Mouse (Mus musculus) lung, embryonic 16.5 days (tissue): ENCODE results near the gene Gm4969. TPM values are rescaled to one million over a fixed set of nuclear protein-coding genes. Genes with fewer than 3 reads are reported as not detected.
A peak's percentile ranks its signal among the peaks of the same experiment; 100 is the strongest.
"Not testable (repeated sequence)": the region's sequence is repeated elsewhere in the genome, so short reads cannot be mapped to it uniquely, and the experiment has no call there.

ENCODE experiments used
- ATAC-seq: fragments of 200-750 bp; cut with Nextera tagmentation; 2 replicates; pipeline ENCODE4 v1.8.0; 2017; ENCODE audit warnings: low read depth, mild to moderate bottlenecking, moderate library complexity
- H3K27ac ChIP-seq: fragments of 300-500 bp; sonication (generic); 2 replicates; pipeline ENCODE4 v1.5.1; 2014; ENCODE audit warnings: mild to moderate bottlenecking, control low read depth, low read length
- H3K27me3 ChIP-seq: fragments of 300-500 bp; sonication (generic); 2 replicates; pipeline ENCODE4 v1.6.1; 2014; ENCODE audit warnings: low read depth, low read length, mixed read lengths; ENCODE audit not compliant: control insufficient read depth, insufficient read depth
- H3K36me3 ChIP-seq: fragments of 300-500 bp; sonication (generic); 2 replicates; pipeline ENCODE4 v1.6.1; 2014; ENCODE audit warnings: low read length; ENCODE audit not compliant: control insufficient read depth, insufficient read depth
- H3K4me1 ChIP-seq: fragments of 300-500 bp; sonication (generic); replicated peaks from 2 replicates; pipeline ENCODE4 v1.6.1; 2014; ENCODE audit warnings: low read length, mixed read lengths; ENCODE audit not compliant: control insufficient read depth, insufficient read depth
- H3K4me2 ChIP-seq: fragments of 300-500 bp; sonication (generic); 2 replicates; pipeline ENCODE4 v1.6.1; 2014; ENCODE audit warnings: low read depth, low read length, control low read depth
- H3K4me3 ChIP-seq: fragments of 300-500 bp; sonication (generic); 2 replicates; pipeline ENCODE4 v1.5.1; 2014; ENCODE audit warnings: mild to moderate bottlenecking, low read length, control low read depth
- H3K9ac ChIP-seq: fragments of 300-500 bp; sonication (generic); 2 replicates; pipeline ENCODE4 v1.6.1; 2014; ENCODE audit warnings: low read length, control low read depth
- H3K9me3 ChIP-seq: fragments of 300-500 bp; sonication (generic); 2 replicates; pipeline ENCODE4 v1.6.1; 2016; ENCODE audit warnings: low read length; ENCODE audit not compliant: control insufficient read depth
- WGBS: fragments of 180-500 bp; shearing (Covaris S2); extraction: QIAGEN DNeasy Blood & Tissue Kit; methylation state at CpG from one replicate; pipeline ENCODE4 v1.1.7; 2014; 5-methylcytosine and 5-hydroxymethylcytosine counted together
- polyA plus RNA-seq: library from polyadenylated mRNA; unstranded; fragments of >200 nt; fragmentation: Nextera tagmentation; extraction: Ambion mirVana; gene quantifications from 2 replicates; pipeline ENCODE4 v1.2.1, GENCODE M21; 2015

Gm4969 gene
- polyA plus RNA-seq, 1 experiment from 2014 or later = 2.2 TPM

GRCm38 (mm10) chr7:19074494-19074893 lies 43.7 kb downstream of the Gm4969 start:
- H3K4me2 ChIP-seq = no peak overlapping the region
- H3K36me3 ChIP-seq = peaks cover 10% of the 10 kb centered on the region
- H3K27me3 ChIP-seq = no peaks in the 10 kb centered on the region
- no peak overlapping the region for H3K9ac ChIP-seq
- no peaks in the 10 kb centered on the region for H3K9me3 ChIP-seq
- no peak overlapping the region for H3K4me3 ChIP-seq
- no peak for ATAC-seq
- H3K4me1 ChIP-seq = peaks cover 20% of the 10 kb centered on the region
- H3K27ac ChIP-seq = no peak overlapping the region
- WGBS = 90% methylated on average over 6 of the region's 6 CpGs

- Histone ChIP-seq H3K36me3 (peaks cover 7% of the 10 kb centered on the region), H3K4me2 (no peak overlapping the region), H3K27me3 (no peaks in the 10 kb centered on the region), H3K9ac (no peak overlapping the region), H3K4me3 (no peak overlapping the region), H3K9me3 (no peaks in the 10 kb centered on the region), H3K4me1 (peaks cover 20% of the 10 kb centered on the region), H3K27ac (no peak overlapping the region)
- no peak for ATAC-seq
- WGBS = 78% methylated on average over 8 of the region's 9 CpGs
Observed at GRCm38 (mm10) chr7:19073504-19073903, 44.7 kb downstream of the Gm4969 start.

GRCm38 (mm10) chr7:19071024-19071423 lies 47.1 kb downstream of the Gm4969 start:
- H3K27me3 ChIP-seq = peaks cover 13% of the 10 kb centered on the region
- 47% methylated on average over 3 of the region's 3 CpGs for WGBS

GRCm38 (mm10) chr7:19069500-19069899 lies 48.7 kb downstream of the Gm4969 start:
- H3K36me3 ChIP-seq = no peaks in the 10 kb centered on the region
- peaks cover 28% of the 10 kb centered on the region for H3K27me3 ChIP-seq
- H3K9ac ChIP-seq = no peak overlapping the region
- 45% methylated on average over 3 of the region's 3 CpGs for WGBS
- no peak for ATAC-seq
- no peak overlapping the region for H3K4me2 ChIP-seq
- H3K9me3 ChIP-seq = no peaks in the 10 kb centered on the region
- H3K4me3 ChIP-seq = no peak overlapping the region
- no peaks in the 10 kb centered on the region for H3K4me1 ChIP-seq
- H3K27ac ChIP-seq = no peak overlapping the region

More at GRCm38 (mm10) chr7:19071024-19071423, 47.1 kb downstream of the Gm4969 start:
- ATAC-seq, H3K9ac ChIP-seq, H3K27ac ChIP-seq, H3K36me3 ChIP-seq, H3K4me3 ChIP-seq, H3K4me2 ChIP-seq, H3K4me1 ChIP-seq, H3K9me3 ChIP-seq: not testable (repeated sequence)

- Histone ChIP-seq H3K27ac (no peak overlapping the region), H3K9me3 (no peaks in the 10 kb centered on the region), H3K36me3 (no peaks in the 10 kb centered on the region), H3K27me3 (peaks cover 31% of the 10 kb centered on the region), H3K9ac (no peak overlapping the region), H3K4me2 (no peak overlapping the region), H3K4me1 (no peaks in the 10 kb centered on the region), H3K4me3 (no peak overlapping the region)
- ATAC-seq = no peak
- 3% methylated on average over 2 of the region's 2 CpGs for WGBS
Observed at GRCm38 (mm10) chr7:19068707-19069106, 49.5 kb downstream of the Gm4969 start.

- Histone ChIP-seq H3K4me2 (no peak overlapping the region), H3K9me3 (no peaks in the 10 kb centered on the region), H3K4me3 (no peak overlapping the region), H3K36me3 (no peaks in the 10 kb centered on the region), H3K4me1 (no peaks in the 10 kb centered on the region), H3K9ac (no peak overlapping the region), H3K27me3 (peaks cover 31% of the 10 kb centered on the region), H3K27ac (no peak overlapping the region)
- 57% methylated on average over 13 of the region's 14 CpGs for WGBS
- no peak for ATAC-seq
Observed at GRCm38 (mm10) chr7:19067935-19068334, 50.2 kb downstream of the Gm4969 start.

- no peak overlapping the region for H3K27ac ChIP-seq
- H3K9ac ChIP-seq = no peak overlapping the region
- 47% methylated on average over 14 of the region's 14 CpGs for WGBS
- no peaks in the 10 kb centered on the region for H3K4me1 ChIP-seq
- peaks cover 31% of the 10 kb centered on the region for H3K27me3 ChIP-seq
- H3K36me3 ChIP-seq = no peaks in the 10 kb centered on the region
- no peaks in the 10 kb centered on the region for H3K9me3 ChIP-seq
- ATAC-seq = peak; percentile 23; the same call in 1 of the 2 replicates
- H3K4me2 ChIP-seq = no peak overlapping the region
- no peak overlapping the region for H3K4me3 ChIP-seq
Observed at GRCm38 (mm10) chr7:19067063-19067462, 51.1 kb downstream of the Gm4969 start.

- Histone ChIP-seq H3K4me2 (0 out of 2 replicates have a peak overlapping the region, but pooled peaks have one; percentile 17), H3K27ac (no peak overlapping the region), H3K27me3 (peaks cover 31% of the 10 kb centered on the region), H3K4me3 (peak overlapping the region; percentile 4; the same call in 1 of the 2 replicates), H3K4me1 (no peaks in the 10 kb centered on the region), H3K36me3 (no peaks in the 10 kb centered on the region), H3K9me3 (no peaks in the 10 kb centered on the region), H3K9ac (no peak overlapping the region)
- 48% methylated on average over 13 of the region's 13 CpGs for WGBS
- ATAC-seq = no peak
Observed at GRCm38 (mm10) chr7:19065896-19066295, 52.3 kb downstream of the Gm4969 start.

GRCm38 (mm10) chr7:19057405-19057804 lies 60.8 kb downstream of the Gm4969 start:
- Histone ChIP-seq H3K27me3 (no peaks in the 10 kb centered on the region), H3K4me3 (no peak overlapping the region), H3K4me1 (no peaks in the 10 kb centered on the region), H3K9ac (no peak overlapping the region), H3K9me3 (no peaks in the 10 kb centered on the region), H3K36me3 (peaks cover 4% of the 10 kb centered on the region), H3K4me2 (no peak overlapping the region), H3K27ac (no peak overlapping the region)
- WGBS = 72% methylated on average over 10 of the region's 10 CpGs
- ATAC-seq = no peak

- Histone ChIP-seq H3K4me2 (no peak overlapping the region), H3K9me3 (no peaks in the 10 kb centered on the region), H3K27ac (no peak overlapping the region), H3K4me3 (no peak overlapping the region), H3K27me3 (no peaks in the 10 kb centered on the region), H3K9ac (no peak overlapping the region), H3K4me1 (no peaks in the 10 kb centered on the region), H3K36me3 (peaks cover 12% of the 10 kb centered on the region)
- ATAC-seq = 0 out of 2 replicates have a peak, but pooled peaks have one; percentile 4
- 87% methylated on average over 8 of the region's 8 CpGs for WGBS
Observed at GRCm38 (mm10) chr7:19055108-19055507, 63.1 kb downstream of the Gm4969 start.
